In the genomic region with DNA sequence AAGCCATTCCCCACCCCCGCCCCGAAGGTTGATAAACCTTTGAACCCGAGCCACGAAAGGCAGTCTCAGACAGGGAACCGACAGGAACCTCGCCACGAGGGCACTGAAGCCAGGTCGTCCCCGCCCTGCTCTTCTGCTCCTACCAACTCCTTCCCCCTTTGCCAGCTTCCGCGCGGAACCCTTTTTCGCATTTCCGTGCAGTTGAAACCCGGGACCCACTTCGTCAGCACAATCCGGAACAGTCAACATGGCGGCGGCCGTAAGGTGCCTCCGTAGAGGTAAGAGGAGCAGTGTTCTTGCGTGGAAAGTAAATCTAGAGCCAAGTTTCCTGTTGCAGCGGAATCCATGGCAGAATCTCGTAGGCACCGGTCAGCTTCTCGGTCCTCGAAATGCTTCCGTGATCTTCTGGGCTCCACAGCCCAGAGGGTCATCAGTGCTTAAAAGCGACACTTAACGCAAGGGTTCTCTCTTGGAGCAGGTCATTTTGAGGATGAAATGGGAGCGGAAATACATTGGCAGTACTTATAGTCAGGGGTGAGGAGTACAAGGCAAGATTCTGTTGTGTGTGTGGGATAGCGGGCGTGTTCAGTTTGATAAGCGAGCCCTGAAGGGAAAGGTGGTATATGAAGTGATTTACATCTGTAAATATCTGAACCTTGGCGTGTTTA, we compare ENCODE assay signal across 7 mouse cellular contexts. TPM values are rescaled to one million over a fixed set of nuclear protein-coding genes. Genes with fewer than 3 reads are reported as not detected.
DNase-seq lines count a peak whose midpoint lies in the region; ATAC-seq lines count a peak whose summit lies in the region.

No protein-coding gene starts in this region.

- H3K4me3 ChIP-seq in embryonic facial prominence, embryonic 11.5 days (ENCODE audit: low read depth, low read length), result peak overlapping the region; percentile 72
- H3K4me3 ChIP-seq in limb, embryonic 10.5 days, result peak overlapping the region; percentile 80
- peak overlapping the region; percentile 89 for H3K4me3 ChIP-seq in midbrain, embryonic 13.5 days (replicated peaks)

- H3K4me2 ChIP-seq in embryonic facial prominence, embryonic 11.5 days (ENCODE audit: low read depth, low read length), result peak overlapping the region; percentile 69
- peak overlapping the region; percentile 76 for H3K4me2 ChIP-seq in midbrain, embryonic 13.5 days (replicated peaks)

- H3K27me3 ChIP-seq in embryonic facial prominence, embryonic 11.5 days (ENCODE audit: control insufficient read depth, insufficient read depth, low read length), result no peaks in the 10 kb centered on the region
- H3K27me3 ChIP-seq in limb, embryonic 10.5 days (ENCODE audit: low read depth, poor library complexity, severe bottlenecking), result no peaks in the 10 kb centered on the region
- H3K27me3 ChIP-seq in midbrain, embryonic 13.5 days, result no peaks in the 10 kb centered on the region

- DNase-seq in adrenal gland, postnatal 14 days, result peak; percentile 96
- DNase-seq in embryonic facial prominence, embryonic 11.5 days (ENCODE audit: low spot score), result peak; percentile 94
- peak; percentile 90 for DNase-seq in kidney, adult 11 months
- peak; percentile 93 for DNase-seq in limb, embryonic 10.5 days (ENCODE audit: low spot score)
- peak; percentile 88 for DNase-seq in spleen, adult 12 weeks (ENCODE audit: low spot score)

- H3K27ac ChIP-seq in embryonic facial prominence, embryonic 11.5 days (replicated peaks; ENCODE audit: low read depth, low read length), result peak overlapping the region; percentile 60; the same call in 1 of the 2 replicates
- H3K27ac ChIP-seq in limb, embryonic 10.5 days, result peak overlapping the region; percentile 89
- peak overlapping the region; percentile 64 for H3K27ac ChIP-seq in midbrain, embryonic 13.5 days

- H3K4me1 ChIP-seq in embryonic facial prominence, embryonic 11.5 days (ENCODE audit: control insufficient read depth, insufficient read depth, low read length), result no peaks in the 10 kb centered on the region
- H3K4me1 ChIP-seq in limb, embryonic 10.5 days, result peaks cover 12% of the 10 kb centered on the region
- H3K4me1 ChIP-seq in midbrain, embryonic 13.5 days (replicated peaks), result peaks cover 24% of the 10 kb centered on the region

- H3K36me3 ChIP-seq in embryonic facial prominence, embryonic 11.5 days (replicated peaks; ENCODE audit: control insufficient read depth, insufficient read depth, low read depth, low read length), result no peaks in the 10 kb centered on the region
- peaks cover 12% of the 10 kb centered on the region for H3K36me3 ChIP-seq in limb, embryonic 10.5 days
- H3K36me3 ChIP-seq in midbrain, embryonic 13.5 days, result peaks cover 7% of the 10 kb centered on the region

- no peaks in the 10 kb centered on the region for H3K9me3 ChIP-seq in embryonic facial prominence, embryonic 11.5 days (replicated peaks; ENCODE audit: control insufficient read depth, low read length)
- no peaks in the 10 kb centered on the region for H3K9me3 ChIP-seq in limb, embryonic 10.5 days (replicated peaks)
- H3K9me3 ChIP-seq in midbrain, embryonic 13.5 days, result no peaks in the 10 kb centered on the region

- peak; percentile 95 for ATAC-seq in embryonic facial prominence, embryonic 11.5 days (replicated peaks; ENCODE audit: insufficient number of reproducible peaks, low FRiP score, low TSS enrichment, low read depth)
- peak; percentile 94 for ATAC-seq in granulocyte monocyte progenitor cell, adult 5-6 weeks (replicated peaks; ENCODE audit: poor library complexity, severe bottlenecking)
- ATAC-seq in midbrain, embryonic 13.5 days, result peak; percentile 95

- WGBS in embryonic facial prominence, embryonic 11.5 days, result under 1% methylated on average over 35 of the region's 35 CpGs
- under 1% methylated on average over 35 of the region's 35 CpGs for WGBS in limb, embryonic 10.5 days
- WGBS in midbrain, embryonic 13.5 days, result under 1% methylated on average over 35 of the region's 35 CpGs

- peak overlapping the region; percentile 79 for H3K9ac ChIP-seq in embryonic facial prominence, embryonic 11.5 days (replicated peaks; ENCODE audit: low read length)
- peak overlapping the region; percentile 83 for H3K9ac ChIP-seq in midbrain, embryonic 13.5 days (replicated peaks)

RNA-seq across cellular contexts. Expression of a gene that starts 0.8 kb away (rescaled TPM):
- 22.2 and 23.2 TPM in 2 replicates for total RNA-seq in adrenal gland, postnatal 14 days (2021)
- 26.5 and 29.7 TPM in 2 replicates for polyA plus RNA-seq in embryonic facial prominence, embryonic 11.5 days (2014; fragmentation: Nextera tagmentation; extraction: Ambion mirVana)
- 22.2 and 22.6 TPM in 2 replicates for total RNA-seq in granulocyte monocyte progenitor cell, adult 5-6 weeks (2014; fragmentation: Nextera tagmentation)
- total RNA-seq in granulocyte monocyte progenitor cell, adult 5-6 weeks (2017), result 51.1 and 57.3 TPM in 2 replicates
- 23.7 and 26.4 TPM in 2 replicates for polyA plus RNA-seq in limb, embryonic 10.5 days (2016; fragmentation: Nextera tagmentation; extraction: Ambion mirVana)
- polyA plus RNA-seq in midbrain, embryonic 13.5 days (2015; fragmentation: Nextera tagmentation; extraction: Ambion mirVana), result 16.0 and 18.9 TPM in 2 replicates

RNA-seq across cellular contexts. Expression of a gene that starts 46.1 kb away (rescaled TPM):
- total RNA-seq in adrenal gland, postnatal 14 days (2021), result 86.3 and 94.8 TPM in 2 replicates
- 13.7 and 13.8 TPM in 2 replicates for polyA plus RNA-seq in embryonic facial prominence, embryonic 11.5 days (2014; fragmentation: Nextera tagmentation; extraction: Ambion mirVana)
- 77.2 and 102 TPM in 2 replicates for total RNA-seq in granulocyte monocyte progenitor cell, adult 5-6 weeks (2014; fragmentation: Nextera tagmentation)
- total RNA-seq in granulocyte monocyte progenitor cell, adult 5-6 weeks (2017), result 60.2 and 77.5 TPM in 2 replicates
- polyA plus RNA-seq in limb, embryonic 10.5 days (2016; fragmentation: Nextera tagmentation; extraction: Ambion mirVana), result 12.2 and 14.3 TPM in 2 replicates
- polyA plus RNA-seq in midbrain, embryonic 13.5 days (2015; fragmentation: Nextera tagmentation; extraction: Ambion mirVana), result 13.4 and 13.8 TPM in 2 replicates

Comparison
In these comparisons a context has a peak if more than half of its experiments do, and no peak if none do; other contexts are left out.
1. Peak in every context shown above with its lines: DNase-seq, ATAC-seq, H3K4me3 ChIP-seq and H3K27ac ChIP-seq.